Mouse (Mus musculus): ENCODE results near the gene Scd1. TPM values are rescaled to one million over a fixed set of nuclear protein-coding genes. Genes with fewer than 3 reads are reported as not detected.
A peak's percentile ranks its signal among the peaks of the same experiment; 100 is the strongest.

Gene Scd1
- 2.8 and 3.4 TPM in 2 replicates for polyA plus RNA-seq (2014; fragmentation: Nextera tagmentation; extraction: Ambion mirVana)

DNA sequence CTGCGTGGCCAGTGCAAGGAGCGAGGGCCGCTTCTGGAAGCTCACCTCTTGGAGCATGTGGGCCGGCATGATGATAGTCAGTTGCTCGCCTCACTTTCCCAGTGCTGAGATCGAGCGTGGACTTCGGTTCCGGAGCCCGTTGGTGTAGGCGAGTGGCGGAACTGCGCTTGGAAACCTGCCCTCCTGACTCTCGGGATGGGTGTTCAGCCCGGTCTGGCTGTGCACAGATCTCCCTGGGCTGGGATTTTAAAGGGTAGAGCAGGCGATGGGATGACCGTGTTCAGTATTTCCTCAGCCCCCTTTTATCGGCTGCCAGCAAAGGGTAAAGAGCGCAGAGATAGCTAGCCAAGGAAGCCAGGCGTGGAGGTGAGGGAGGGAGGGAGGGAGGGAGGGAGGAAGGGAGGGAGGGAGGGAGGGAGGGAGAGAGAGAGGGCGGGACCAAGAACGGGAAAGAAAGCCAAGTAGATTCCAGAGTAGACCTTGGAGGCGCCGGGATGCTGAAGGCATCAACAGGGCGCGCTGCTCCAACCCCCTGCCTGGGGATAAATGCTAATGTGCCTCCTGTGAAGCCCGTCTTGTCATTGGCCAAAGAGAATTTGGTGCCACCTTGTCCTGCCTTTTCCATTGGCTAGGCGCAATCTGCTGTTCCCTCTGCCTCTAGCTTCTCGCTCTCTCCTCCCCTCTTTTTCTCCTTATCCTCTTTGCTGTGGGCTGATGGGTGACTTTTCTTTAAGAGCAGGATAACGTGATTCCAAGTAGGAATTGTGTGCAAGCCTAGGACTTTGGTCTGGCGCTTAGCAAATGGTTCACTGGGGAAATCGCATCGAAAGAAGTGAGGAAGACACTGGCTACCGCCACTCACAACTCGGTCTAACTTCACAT is at the start of gene Scd1:
TSS of gene Scd1 (minus strand) at position 539 of the 882 bp plus-strand sequence.
- Histone ChIP-seq H3K27me3 (replicated peaks; ENCODE audit: control insufficient read depth, insufficient read depth, low read length) (no peaks in the 10 kb centered on the region), H3K36me3 (ENCODE audit: control insufficient read depth, insufficient read depth, low read length) (no peaks in the 10 kb centered on the region), H3K4me1 (ENCODE audit: control insufficient read depth, insufficient read depth, low read length) (peaks cover 4% of the 10 kb centered on the region), H3K4me2 (ENCODE audit: low read length) (peak within 1 kb of the TSS; percentile 94), H3K9ac (ENCODE audit: low read length) (peak within 1 kb of the TSS; percentile 66), H3K4me3 (ENCODE audit: low read depth, low read length) (peak within 1 kb of the TSS; percentile 49), H3K27ac (ENCODE audit: low read depth, low read length) (peak within 1 kb of the TSS; percentile 33; the same call in 1 of the 2 replicates), H3K9me3 (replicated peaks; ENCODE audit: control insufficient read depth, low read length) (no peaks in the 10 kb centered on the region)
- ATAC-seq (peak; percentile 95), DNase-seq (ENCODE audit: low spot score) (peak; percentile 90)
- WGBS: 1% methylated on average over 34 of the region's 35 CpGs

DNA sequence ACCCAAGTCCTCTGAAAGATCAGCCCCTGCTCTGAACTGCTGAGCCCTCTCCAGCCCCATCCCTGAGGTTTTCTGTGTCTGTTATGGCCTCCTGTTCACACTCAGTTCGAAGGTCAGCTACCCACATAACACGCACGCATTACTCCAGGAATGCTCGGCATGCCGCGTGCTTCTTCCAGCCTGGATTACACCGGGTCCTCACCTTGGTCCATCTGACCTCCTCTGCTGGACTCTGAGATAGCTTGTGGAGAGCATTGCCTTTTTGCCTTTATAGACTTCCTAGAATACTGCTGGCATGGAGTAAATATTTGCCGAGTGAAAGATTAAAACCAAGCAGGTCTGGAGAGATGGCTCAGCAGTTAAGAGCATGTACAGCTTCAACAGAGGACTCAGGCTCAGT is 47.7 kb upstream of the Scd1 start:
- no peak for ATAC-seq

DNA sequence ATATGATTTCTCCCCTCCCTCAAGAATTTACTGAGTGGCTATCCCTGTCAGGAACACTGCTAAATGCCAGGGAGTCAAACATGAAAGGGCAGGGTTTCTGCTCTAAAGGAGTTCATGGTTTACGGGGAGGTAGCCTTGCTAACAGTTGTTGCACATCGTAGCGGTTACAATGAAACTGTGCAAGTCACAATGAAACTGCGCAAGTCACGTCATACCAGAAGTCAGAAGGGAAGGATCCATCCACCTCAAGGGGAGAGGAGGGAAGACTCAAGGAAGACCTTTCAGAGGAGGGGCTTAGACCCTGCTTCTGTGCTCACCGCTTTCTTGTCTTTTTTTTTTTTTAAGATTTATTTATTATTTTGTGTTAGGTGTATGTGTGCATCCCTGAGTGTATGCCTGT is 47.2 kb upstream of the Scd1 start:
- no peak overlapping the region for H3K4me2 ChIP-seq (ENCODE audit: low read length)
- ATAC-seq: no peak
- H3K9me3 ChIP-seq (replicated peaks; ENCODE audit: control insufficient read depth, low read length): no peaks in the 10 kb centered on the region
- no peak overlapping the region for H3K9ac ChIP-seq (ENCODE audit: low read length)
- 92% methylated on average over 6 of the region's 6 CpGs for WGBS
- H3K4me3 ChIP-seq (ENCODE audit: low read depth, low read length): no peak overlapping the region
- DNase-seq (ENCODE audit: low spot score): no peak
- no peaks in the 10 kb centered on the region for H3K27me3 ChIP-seq (replicated peaks; ENCODE audit: control insufficient read depth, insufficient read depth, low read length)
- H3K27ac ChIP-seq (ENCODE audit: low read depth, low read length): no peak overlapping the region
- no peaks in the 10 kb centered on the region for H3K4me1 ChIP-seq (ENCODE audit: control insufficient read depth, insufficient read depth, low read length)
- no peaks in the 10 kb centered on the region for H3K36me3 ChIP-seq (ENCODE audit: control insufficient read depth, insufficient read depth, low read length)

More for the DNA sequence above, 47.7 kb upstream of the Scd1 start:
- no peaks in the 10 kb centered on the region for H3K4me1 ChIP-seq (ENCODE audit: control insufficient read depth, insufficient read depth, low read length)
- no peak overlapping the region for H3K4me2 ChIP-seq (ENCODE audit: low read length)
- H3K27ac ChIP-seq (ENCODE audit: low read depth, low read length): no peak overlapping the region
- no peak for DNase-seq (ENCODE audit: low spot score)
- no peaks in the 10 kb centered on the region for H3K27me3 ChIP-seq (replicated peaks; ENCODE audit: control insufficient read depth, insufficient read depth, low read length)
- no peaks in the 10 kb centered on the region for H3K9me3 ChIP-seq (replicated peaks; ENCODE audit: control insufficient read depth, low read length)
- H3K36me3 ChIP-seq (ENCODE audit: control insufficient read depth, insufficient read depth, low read length): no peaks in the 10 kb centered on the region
- H3K4me3 ChIP-seq (ENCODE audit: low read depth, low read length): no peak overlapping the region
- no peak overlapping the region for H3K9ac ChIP-seq (ENCODE audit: low read length)
- WGBS: 89% methylated on average over 8 of the region's 8 CpGs

DNA sequence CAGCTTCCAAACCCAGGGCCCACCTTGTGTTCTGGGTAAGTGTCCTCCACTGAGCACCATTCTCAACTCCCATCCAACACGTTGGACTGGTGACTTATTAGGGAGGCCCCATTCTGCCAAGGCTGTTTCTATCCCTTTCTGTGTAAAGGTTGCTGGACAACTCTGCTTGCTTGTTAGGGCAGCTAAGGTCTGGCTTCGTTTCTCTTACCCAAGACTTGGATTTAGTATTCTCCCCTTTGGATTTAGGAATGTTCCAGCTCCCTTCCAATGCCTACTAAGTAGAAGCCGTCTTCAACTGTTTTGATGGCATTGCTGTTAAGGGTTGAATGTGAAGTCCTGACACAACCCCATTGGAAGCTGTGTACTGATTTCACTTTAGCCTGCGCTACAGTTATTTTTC is 40.2 kb upstream of the Scd1 start:
- no peaks in the 10 kb centered on the region for H3K36me3 ChIP-seq (ENCODE audit: control insufficient read depth, insufficient read depth, low read length)
- no peak overlapping the region for H3K4me3 ChIP-seq (ENCODE audit: low read depth, low read length)
- 83% methylated on average over 4 of the region's 4 CpGs for WGBS
- no peak overlapping the region for H3K4me2 ChIP-seq (ENCODE audit: low read length)
- H3K9ac ChIP-seq (ENCODE audit: low read length): no peak overlapping the region
- ATAC-seq (no peak), DNase-seq (ENCODE audit: low spot score) (no peak)
- no peaks in the 10 kb centered on the region for H3K9me3 ChIP-seq (replicated peaks; ENCODE audit: control insufficient read depth, low read length)
- no peaks in the 10 kb centered on the region for H3K4me1 ChIP-seq (ENCODE audit: control insufficient read depth, insufficient read depth, low read length)
- H3K27ac ChIP-seq (ENCODE audit: low read depth, low read length): no peak overlapping the region
- no peaks in the 10 kb centered on the region for H3K27me3 ChIP-seq (replicated peaks; ENCODE audit: control insufficient read depth, insufficient read depth, low read length)

DNA sequence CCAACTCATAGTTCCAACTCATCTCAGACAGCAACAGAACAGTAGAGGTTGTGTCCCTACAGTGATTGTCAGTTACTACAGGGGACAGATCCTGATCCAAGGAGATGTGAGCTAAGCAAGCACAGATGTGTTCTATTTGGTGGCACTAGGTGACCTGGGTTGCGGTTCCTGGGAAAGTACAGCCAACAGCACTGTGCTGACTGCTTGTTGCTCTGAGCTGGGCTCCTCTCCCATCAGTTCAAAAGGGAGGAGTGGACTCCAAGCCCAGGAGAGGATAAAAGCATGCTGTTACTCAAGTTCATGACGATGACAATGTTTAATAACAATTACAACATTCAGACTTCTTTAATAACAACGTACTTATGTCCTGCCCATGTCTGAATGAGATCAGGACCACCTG is 38.1 kb upstream of the Scd1 start:
- Histone ChIP-seq H3K4me2 (ENCODE audit: low read length) (no peak overlapping the region), H3K27me3 (replicated peaks; ENCODE audit: control insufficient read depth, insufficient read depth, low read length) (no peaks in the 10 kb centered on the region), H3K4me1 (ENCODE audit: control insufficient read depth, insufficient read depth, low read length) (no peaks in the 10 kb centered on the region), H3K27ac (ENCODE audit: low read depth, low read length) (no peak overlapping the region), H3K4me3 (ENCODE audit: low read depth, low read length) (no peak overlapping the region), H3K9ac (ENCODE audit: low read length) (no peak overlapping the region), H3K36me3 (ENCODE audit: control insufficient read depth, insufficient read depth, low read length) (no peaks in the 10 kb centered on the region), H3K9me3 (replicated peaks; ENCODE audit: control insufficient read depth, low read length) (no peaks in the 10 kb centered on the region)
- no peak for DNase-seq (ENCODE audit: low spot score)
- WGBS: 86% methylated on average over 3 of the region's 3 CpGs
- ATAC-seq: no peak

DNA sequence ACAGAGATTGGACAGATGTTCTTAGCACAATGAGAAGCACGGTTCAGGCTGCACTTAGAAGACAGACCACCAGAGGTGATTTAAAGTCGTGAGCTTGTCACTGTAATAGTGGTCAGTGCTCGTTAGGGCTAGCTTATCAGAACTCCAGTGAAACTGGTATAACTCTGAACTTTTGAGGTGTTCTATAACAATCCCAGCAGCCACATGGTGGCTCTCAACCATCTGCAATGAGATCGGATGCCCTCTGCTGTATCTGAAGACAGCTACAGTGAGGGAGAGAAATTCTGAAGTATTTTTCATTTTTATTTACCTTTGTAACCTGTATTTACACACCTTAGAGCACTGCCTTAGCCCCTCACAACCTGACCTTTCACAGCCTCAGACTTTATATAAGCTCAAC is 31.6 kb upstream of the Scd1 start:
- Histone ChIP-seq H3K9me3 (replicated peaks; ENCODE audit: control insufficient read depth, low read length) (no peaks in the 10 kb centered on the region), H3K27me3 (replicated peaks; ENCODE audit: control insufficient read depth, insufficient read depth, low read length) (no peaks in the 10 kb centered on the region), H3K36me3 (ENCODE audit: control insufficient read depth, insufficient read depth, low read length) (no peaks in the 10 kb centered on the region), H3K4me3 (ENCODE audit: low read depth, low read length) (no peak overlapping the region), H3K4me2 (ENCODE audit: low read length) (no peak overlapping the region), H3K4me1 (ENCODE audit: control insufficient read depth, insufficient read depth, low read length) (no peaks in the 10 kb centered on the region), H3K27ac (ENCODE audit: low read depth, low read length) (no peak overlapping the region), H3K9ac (ENCODE audit: low read length) (no peak overlapping the region)
- ATAC-seq (no peak), DNase-seq (ENCODE audit: low spot score) (no peak)
- 44% methylated on average over 4 of the region's 4 CpGs for WGBS

DNA sequence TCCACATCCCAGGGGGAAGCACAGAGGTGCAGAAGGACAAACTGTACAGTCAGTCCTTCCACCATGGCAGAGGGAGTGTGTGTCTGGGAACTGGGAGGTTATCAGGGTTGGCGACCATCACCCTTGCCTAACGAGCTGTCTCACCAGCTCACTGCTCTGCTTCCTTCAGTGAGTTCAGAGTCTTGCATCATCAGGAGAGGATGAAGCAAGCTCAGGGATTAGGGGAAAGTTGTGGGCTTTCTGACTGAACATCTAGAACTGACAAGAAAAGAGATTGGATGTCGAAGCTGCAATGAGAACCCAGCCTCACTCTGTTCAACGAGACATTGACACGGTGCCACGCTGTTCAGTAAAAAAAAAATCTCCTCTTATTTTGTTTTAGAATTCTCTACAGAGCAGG is 30.3 kb upstream of the Scd1 start:
- Histone ChIP-seq H3K4me1 (ENCODE audit: control insufficient read depth, insufficient read depth, low read length) (no peaks in the 10 kb centered on the region), H3K9ac (ENCODE audit: low read length) (no peak overlapping the region), H3K9me3 (replicated peaks; ENCODE audit: control insufficient read depth, low read length) (no peaks in the 10 kb centered on the region), H3K36me3 (ENCODE audit: control insufficient read depth, insufficient read depth, low read length) (no peaks in the 10 kb centered on the region), H3K4me2 (ENCODE audit: low read length) (no peak overlapping the region), H3K4me3 (ENCODE audit: low read depth, low read length) (no peak overlapping the region), H3K27ac (ENCODE audit: low read depth, low read length) (no peak overlapping the region), H3K27me3 (replicated peaks; ENCODE audit: control insufficient read depth, insufficient read depth, low read length) (no peaks in the 10 kb centered on the region)
- 73% methylated on average over 6 of the region's 6 CpGs for WGBS
- ATAC-seq (no peak), DNase-seq (ENCODE audit: low spot score) (no peak)

DNA sequence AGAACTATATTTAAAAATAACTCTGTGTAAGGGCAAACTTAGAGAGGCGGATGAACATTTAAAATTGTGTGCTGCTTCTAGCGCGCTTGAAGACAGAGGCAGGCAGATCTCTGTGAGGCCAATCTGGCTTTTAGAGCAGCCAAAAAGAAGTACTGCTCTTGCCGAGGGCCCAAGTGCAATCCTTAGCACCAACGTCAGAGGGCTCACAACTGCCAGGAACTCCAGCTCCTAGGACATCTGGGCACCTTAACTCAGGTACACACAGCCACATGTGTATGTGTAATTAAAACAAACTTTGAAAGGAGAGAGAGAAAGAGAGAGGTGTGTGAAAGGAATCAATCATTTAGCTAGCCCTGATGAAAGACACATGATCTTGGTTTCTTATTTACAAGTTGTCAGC is 24.4 kb upstream of the Scd1 start:
- Histone ChIP-seq H3K9me3 (replicated peaks; ENCODE audit: control insufficient read depth, low read length) (no peaks in the 10 kb centered on the region), H3K36me3 (ENCODE audit: control insufficient read depth, insufficient read depth, low read length) (no peaks in the 10 kb centered on the region), H3K4me2 (ENCODE audit: low read length) (no peak overlapping the region), H3K27ac (ENCODE audit: low read depth, low read length) (no peak overlapping the region), H3K27me3 (replicated peaks; ENCODE audit: control insufficient read depth, insufficient read depth, low read length) (no peaks in the 10 kb centered on the region), H3K9ac (ENCODE audit: low read length) (no peak overlapping the region), H3K4me3 (ENCODE audit: low read depth, low read length) (no peak overlapping the region), H3K4me1 (ENCODE audit: control insufficient read depth, insufficient read depth, low read length) (no peaks in the 10 kb centered on the region)
- ATAC-seq (no peak), DNase-seq (ENCODE audit: low spot score) (no peak)
- 82% methylated on average over 5 of the region's 5 CpGs for WGBS

DNA sequence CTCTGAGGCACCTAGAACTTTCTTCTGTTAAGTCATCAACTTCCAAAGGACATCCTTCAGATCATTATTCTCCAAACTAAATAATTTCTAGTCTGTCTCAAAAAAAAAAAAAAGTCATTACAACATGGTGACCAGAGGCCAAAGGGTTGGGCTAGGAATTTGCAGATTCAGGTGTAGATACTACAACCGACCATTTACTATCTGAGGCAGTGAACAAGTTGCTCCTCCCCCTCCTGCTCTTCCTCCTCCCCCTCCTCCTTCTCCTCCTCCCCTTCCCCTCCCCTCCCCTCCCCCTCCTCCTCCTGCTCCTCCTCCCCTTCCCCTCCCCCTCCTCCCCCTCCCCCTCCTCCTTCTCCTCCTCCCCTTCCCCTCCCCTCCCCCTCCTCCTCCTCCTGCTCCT is 20.0 kb upstream of the Scd1 start:
- Histone ChIP-seq H3K4me3 (ENCODE audit: low read depth, low read length) (no peak overlapping the region), H3K4me2 (ENCODE audit: low read length) (no peak overlapping the region), H3K9ac (ENCODE audit: low read length) (no peak overlapping the region), H3K9me3 (replicated peaks; ENCODE audit: control insufficient read depth, low read length) (no peaks in the 10 kb centered on the region), H3K36me3 (ENCODE audit: control insufficient read depth, insufficient read depth, low read length) (no peaks in the 10 kb centered on the region), H3K27ac (ENCODE audit: low read depth, low read length) (no peak overlapping the region), H3K4me1 (ENCODE audit: control insufficient read depth, insufficient read depth, low read length) (no peaks in the 10 kb centered on the region), H3K27me3 (replicated peaks; ENCODE audit: control insufficient read depth, insufficient read depth, low read length) (no peaks in the 10 kb centered on the region)
- DNase-seq (ENCODE audit: low spot score): no peak
- WGBS: 88% methylated on average over 1 of the region's 1 CpGs
- ATAC-seq: no peak

Data from forebrain, embryonic 14.5 days (tissue).